Mouse (Mus musculus): ENCODE data around the gene Samd14.

- TF ChIP-seq EP300 (IDR thresholded peaks at IDR 0.05) (peak; percentile 41; the same call in 1 of the 2 replicates), CTCF (IDR thresholded peaks at IDR 0.05) (no peak)
Observed at GRCm38 (mm10) chr11:95071266-95071665, 61.6 kb downstream of the Samd14 start.

All from lung, postnatal 0 days (tissue).